Mouse (Mus musculus) ES-Bruce4 (cell line): ENCODE measurements around the gene Gm5617. TPM values are rescaled to one million over a fixed set of nuclear protein-coding genes. Genes with fewer than 3 reads are reported as not detected.

Experiments used
- H3K27ac ChIP-seq: 2 replicates; pipeline ENCODE4 v1.5.1; 2012; ENCODE audit warnings: low read length, inconsistent platforms; ENCODE audit not compliant: insufficient read depth
- H3K27me3 ChIP-seq: 2 replicates; pipeline ENCODE4 v1.6.1; 2012; ENCODE audit warnings: mild to moderate bottlenecking, low read length, inconsistent platforms; ENCODE audit not compliant: control insufficient read depth, poor library complexity, insufficient read depth, severe bottlenecking
- H3K36me3 ChIP-seq: 2 replicates; pipeline ENCODE4 v1.6.1; 2012; ENCODE audit warnings: inconsistent platforms, mild to moderate bottlenecking, low read length, moderate library complexity; ENCODE audit not compliant: control insufficient read depth, poor library complexity, insufficient read depth, severe bottlenecking
- H3K4me1 ChIP-seq: one replicate; pipeline ENCODE4 v1.8.1; 2011; ENCODE audit warnings: low read length; ENCODE audit not compliant: control insufficient read depth, insufficient read depth
- H3K4me3 ChIP-seq: 2 replicates; pipeline ENCODE4 v1.5.1; 2011; ENCODE audit warnings: low read depth, mild to moderate bottlenecking, low read length
- H3K9ac ChIP-seq: 2 replicates; pipeline ENCODE4 v1.6.1; 2012; ENCODE audit warnings: low read depth, mild to moderate bottlenecking, inconsistent platforms; ENCODE audit not compliant: poor library complexity, severe bottlenecking
- H3K9me3 ChIP-seq: replicated peaks from 2 replicates; pipeline ENCODE4 v1.6.1; 2012; ENCODE audit warnings: mild to moderate bottlenecking, low read length, inconsistent platforms; ENCODE audit not compliant: control insufficient read depth, poor library complexity, insufficient read depth, severe bottlenecking
- CTCF ChIP-seq: IDR thresholded peaks from one replicate; pipeline ENCODE4 v1.8.1; 2011; ENCODE audit warnings: low read depth, low read length
- EP300 ChIP-seq: IDR thresholded peaks from 2 replicates; pipeline ENCODE4 v1.6.1; 2011; ENCODE audit warnings: low read depth, low read length; ENCODE audit not compliant: insufficient read depth
- POLR2A ChIP-seq: IDR thresholded peaks from one replicate; pipeline ENCODE4 v1.8.1; 2011; ENCODE audit warnings: low read length; ENCODE audit not compliant: insufficient read depth
- polyA plus RNA-seq: library from polyadenylated mRNA; stranded (reverse); fragments of >200 nt; gene quantifications from 2 replicates; pipeline ENCODE4 v1.2.4, GENCODE M21; 2011; ENCODE audit warnings: low read depth; ENCODE audit not compliant: missing spikeins, insufficient read depth, insufficient read length

Gm5617 gene
- 11.8 and 16.1 TPM in 2 replicates for polyA plus RNA-seq

DNA sequence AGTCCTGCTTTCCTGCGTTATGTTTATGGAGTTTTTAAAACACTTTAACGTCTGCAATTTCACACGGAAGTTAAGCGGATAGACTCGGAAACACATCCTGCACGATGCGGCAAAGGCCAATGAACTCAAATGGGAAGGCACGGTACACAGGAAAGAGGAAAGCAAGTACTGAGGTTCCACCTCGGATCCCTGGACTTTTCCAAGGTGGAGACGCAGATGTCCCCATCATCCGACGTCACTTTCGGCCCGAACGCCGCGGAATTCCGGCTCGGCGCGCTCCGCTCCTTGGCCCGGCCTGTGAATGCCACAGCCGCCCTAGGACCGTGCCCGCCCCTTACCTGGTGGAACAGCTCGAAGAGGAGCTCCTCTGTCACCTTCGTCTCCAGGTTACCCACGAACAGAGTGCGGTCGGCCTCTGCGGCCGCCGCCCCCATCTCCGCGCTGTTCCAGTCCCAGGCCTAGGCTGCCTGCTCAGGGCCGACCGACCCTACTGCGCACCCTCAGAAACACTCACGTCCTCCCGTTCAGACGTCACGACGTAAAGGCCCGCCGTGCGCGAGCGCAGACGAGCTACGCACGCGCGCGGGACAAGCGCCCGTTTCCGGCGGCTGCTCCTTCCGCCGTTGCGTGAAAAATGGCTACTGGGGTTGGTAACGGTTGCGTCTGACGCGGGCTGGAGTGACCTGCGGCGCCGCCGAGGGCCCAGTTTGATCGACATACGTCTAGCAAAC, at the start of gene Gm5617, which contains the start of gene Rbm7:
Gene Gm5617 (plus strand): TSS at position 626 of the 731 bp plus-strand sequence.
Gene Rbm7 (minus strand): TSS at position 483 of the 731 bp plus-strand sequence.
- peak within 1 kb of the TSS; percentile 33; the same call in 1 of the 2 replicates for H3K27ac ChIP-seq
- H3K27me3 ChIP-seq, result no peaks in the 10 kb centered on the region
- TF ChIP-seq POLR2A, result peak; percentile 90
- TF ChIP-seq EP300, result peak; percentile 11; the same call in 1 of the 2 replicates
- no peak for TF ChIP-seq CTCF
- peaks cover 29% of the 10 kb centered on the region for H3K36me3 ChIP-seq
- H3K9me3 ChIP-seq, result no peaks in the 10 kb centered on the region
- no peaks in the 10 kb centered on the region for H3K4me1 ChIP-seq
- peak within 1 kb of the TSS; percentile 94 for H3K4me3 ChIP-seq
- H3K9ac ChIP-seq, result peak within 1 kb of the TSS; percentile 70

DNA sequence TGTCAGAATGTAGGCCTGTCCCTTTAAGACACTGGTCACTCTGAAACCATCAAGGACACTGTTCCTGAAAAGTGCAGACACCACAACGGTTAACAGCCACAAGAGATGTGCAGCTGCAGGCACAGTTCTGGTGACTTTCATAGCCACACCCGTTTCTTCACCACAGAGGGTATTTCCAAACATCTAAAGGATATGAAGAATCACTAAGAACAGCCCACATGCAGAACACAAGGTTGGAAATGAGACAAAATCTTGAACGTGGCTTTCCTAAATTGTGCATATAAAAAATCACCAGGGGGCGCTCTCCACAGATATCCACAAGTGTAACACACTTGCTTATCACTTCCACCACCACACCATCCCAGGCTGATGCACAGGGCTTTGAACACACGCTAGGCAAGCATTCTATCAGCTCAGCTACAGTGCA, 47.4 kb upstream of the Gm5617 start:
- Histone ChIP-seq H3K27ac (no peak overlapping the region), H3K27me3 (no peaks in the 10 kb centered on the region), H3K9me3 (no peaks in the 10 kb centered on the region), H3K4me1 (no peaks in the 10 kb centered on the region), H3K9ac (no peak overlapping the region), H3K4me3 (no peak overlapping the region), H3K36me3 (no peaks in the 10 kb centered on the region)
- TF ChIP-seq CTCF (peak; percentile 26), POLR2A (no peak)

DNA sequence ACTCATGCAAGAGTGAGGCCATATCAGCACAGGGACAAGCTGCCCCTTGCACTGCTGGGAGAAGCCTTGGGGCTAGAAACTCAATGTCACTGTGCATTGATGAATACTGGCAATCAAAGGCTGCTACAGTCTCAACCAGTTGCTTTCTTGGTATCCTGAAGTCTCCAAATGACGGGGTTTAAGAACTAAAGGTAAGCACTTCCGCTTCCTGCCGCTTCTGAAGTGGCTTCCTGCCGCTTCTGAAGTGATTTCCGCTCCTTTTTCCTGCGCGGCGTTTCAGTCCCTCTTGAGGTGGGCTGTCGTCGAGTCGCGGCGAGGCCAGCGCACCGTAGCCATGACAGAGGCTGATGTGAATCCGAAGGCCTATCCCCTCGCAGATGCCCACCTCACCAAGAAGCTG, 45.2 kb upstream of the Gm5617 start:
- Histone ChIP-seq H3K4me3 (no peak overlapping the region), H3K9ac (no peak overlapping the region), H3K27me3 (no peaks in the 10 kb centered on the region), H3K27ac (no peak overlapping the region), H3K4me1 (no peaks in the 10 kb centered on the region), H3K9me3 (no peaks in the 10 kb centered on the region), H3K36me3 (no peaks in the 10 kb centered on the region)
- TF ChIP-seq POLR2A (no peak), EP300 (no peak), CTCF (no peak)

DNA sequence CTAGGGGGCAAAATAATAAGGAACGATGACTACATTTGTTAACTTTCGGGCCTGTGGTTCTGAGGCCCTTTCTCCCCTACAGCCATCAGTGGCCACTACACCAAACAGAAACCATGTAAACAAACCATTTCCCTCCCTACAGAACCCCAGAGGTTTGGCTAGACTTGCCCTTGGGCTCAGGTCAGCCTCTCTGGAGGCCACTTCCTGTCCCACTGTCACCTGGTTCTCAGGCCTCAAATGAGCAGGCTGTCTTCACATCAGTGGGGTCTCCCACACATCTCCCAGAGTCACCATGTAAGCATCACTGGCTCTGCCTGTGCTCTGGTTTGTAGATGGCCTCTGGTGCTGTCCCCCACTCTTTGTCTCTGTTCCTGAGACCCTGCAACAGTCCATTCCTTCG, 39.3 kb upstream of the Gm5617 start:
- no peaks in the 10 kb centered on the region for H3K36me3 ChIP-seq
- no peaks in the 10 kb centered on the region for H3K27me3 ChIP-seq
- no peak overlapping the region for H3K4me3 ChIP-seq
- H3K9ac ChIP-seq, result no peak overlapping the region
- H3K4me1 ChIP-seq, result no peaks in the 10 kb centered on the region
- no peaks in the 10 kb centered on the region for H3K9me3 ChIP-seq
- H3K27ac ChIP-seq, result no peak overlapping the region
- no peak for TF ChIP-seq EP300
- no peak for TF ChIP-seq POLR2A
- no peak for TF ChIP-seq CTCF

GRCm38 (mm10) chr9:48458879-48459278, 36.4 kb upstream of the Gm5617 start:
- Histone ChIP-seq H3K4me3 (no peak overlapping the region), H3K36me3 (no peaks in the 10 kb centered on the region), H3K4me1 (no peaks in the 10 kb centered on the region), H3K27ac (no peak overlapping the region), H3K9me3 (no peaks in the 10 kb centered on the region), H3K27me3 (no peaks in the 10 kb centered on the region), H3K9ac (no peak overlapping the region)
- TF ChIP-seq POLR2A (no peak), CTCF (peak; percentile 32), EP300 (no peak)

DNA sequence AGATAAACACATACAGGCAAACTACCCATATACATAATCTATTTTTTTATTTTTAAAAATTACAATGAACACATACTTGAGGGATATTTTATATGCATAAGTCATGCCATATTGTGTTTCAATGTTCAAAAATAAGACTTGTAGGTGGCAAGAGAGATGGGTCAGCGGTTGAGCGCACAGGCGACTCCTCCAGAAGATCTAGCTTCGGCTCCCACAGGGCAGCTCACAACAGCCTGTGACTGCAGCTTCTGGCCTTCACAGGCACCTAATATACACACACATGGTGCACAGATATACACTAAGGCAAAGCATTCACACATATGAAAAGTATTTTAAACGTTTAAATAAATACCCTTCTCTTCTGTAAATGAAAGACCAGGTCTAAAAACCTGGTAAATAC, 35.9 kb upstream of the Gm5617 start:
- Histone ChIP-seq H3K9ac (no peak overlapping the region), H3K36me3 (no peaks in the 10 kb centered on the region), H3K27me3 (no peaks in the 10 kb centered on the region), H3K4me3 (no peak overlapping the region), H3K4me1 (no peaks in the 10 kb centered on the region), H3K27ac (no peak overlapping the region), H3K9me3 (no peaks in the 10 kb centered on the region)
- TF ChIP-seq EP300 (no peak), CTCF (no peak), POLR2A (no peak)
